Mouse (Mus musculus) megakaryocyte-erythroid progenitor cell, adult 5-6 weeks (primary cell): Measurements from ENCODE around the gene Gm2897. TPM values are rescaled to one million over a fixed set of nuclear protein-coding genes. Genes with fewer than 3 reads are reported as not detected.
"Not testable (repeated sequence)": the region's sequence is repeated elsewhere in the genome, so short reads cannot be mapped to it uniquely, and the experiment has no call there.

Experiments used
- ATAC-seq: replicated peaks from 2 replicates; pipeline ENCODE4 v1.8.0; 2016; ENCODE audit warnings: mild to moderate bottlenecking, inconsistent platforms; ENCODE audit not compliant: severe bottlenecking, poor library complexity, low FRiP score, low TSS enrichment
- total RNA-seq, 2 experiments: library from RNA; stranded (forward) in 1 of 2; stranded (reverse) in 1 of 2; fragments of 200-1000, 215-1000 nt in 1 of 2; fragments of >200 nt in 1 of 2; fragmentation: Nextera tagmentation in 1 of 2; gene quantifications; 2 replicates each; pipeline ENCODE4 v1.2.3; 2014 to 2017

Gm2897 gene
- not detected in 2 replicates for total RNA-seq (2014; fragmentation: Nextera tagmentation)
- total RNA-seq (2017), result not detected in 2 replicates

DNA sequence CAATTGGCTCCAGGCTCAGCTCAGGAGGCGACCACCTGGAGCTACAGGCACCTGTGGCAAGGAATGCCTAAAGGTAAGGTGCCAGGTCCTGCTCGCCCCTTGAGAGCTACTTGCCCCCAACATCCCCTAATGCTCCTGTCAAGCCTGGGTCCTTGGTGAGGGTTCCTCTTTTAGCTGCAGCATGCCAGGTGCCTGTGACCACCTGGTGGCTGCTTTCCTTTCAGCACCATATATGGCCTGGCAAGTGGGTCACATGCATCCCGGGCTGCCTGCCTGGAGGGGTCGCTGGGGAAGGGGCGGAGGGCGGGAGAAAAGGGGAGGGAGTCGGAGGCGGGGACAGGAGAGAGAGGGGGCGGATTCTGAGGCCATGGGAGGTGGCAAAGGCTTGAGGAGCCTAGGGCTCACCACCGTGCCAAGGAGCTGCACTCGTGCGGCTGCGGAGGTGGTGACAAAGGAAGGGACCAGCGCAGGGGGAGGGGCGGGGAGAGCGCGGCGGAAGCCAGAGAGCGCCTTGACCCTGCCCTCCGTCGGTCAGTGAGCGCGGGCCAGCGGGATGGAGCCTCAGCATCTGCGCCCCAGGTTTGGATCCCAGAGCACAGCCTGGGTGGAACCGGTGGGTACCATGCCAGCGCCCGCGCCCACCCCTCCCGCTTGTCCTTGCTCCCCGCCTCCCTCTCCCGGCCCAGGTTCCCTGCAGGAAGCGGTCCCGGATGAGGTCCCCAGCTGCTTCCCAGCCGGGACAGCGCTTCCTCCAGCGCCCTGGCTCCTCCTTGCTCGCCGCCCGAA, at the start of gene Gm2897:
Gene Gm2897 (plus strand): TSS at position 559 of the 786 bp plus-strand sequence.
- ATAC-seq, result not testable (repeated sequence)

DNA sequence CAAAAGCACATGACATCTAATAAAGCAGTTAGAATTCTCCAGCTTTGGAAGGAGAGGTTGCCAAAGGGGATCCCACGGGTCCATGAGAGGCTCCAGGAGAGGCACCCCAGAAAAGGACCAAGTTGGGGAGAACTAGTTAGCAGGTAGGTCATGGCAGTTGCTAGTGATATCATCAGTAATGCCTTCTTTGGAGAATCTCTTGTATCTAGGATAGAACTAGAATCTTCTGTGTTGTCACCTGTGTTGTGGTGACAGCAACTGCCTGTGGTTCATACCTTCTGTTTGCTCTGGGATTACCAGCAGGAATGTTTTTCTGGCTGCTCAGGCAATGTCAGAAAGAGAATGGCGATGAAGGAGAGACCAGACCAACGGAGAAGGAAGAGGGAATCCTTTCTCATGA, 19.4 kb upstream of the Gm2897 start, which contains the start of gene Gm2888:
Gene Gm2888 (plus strand): TSS at position 301 of the 400 bp plus-strand sequence.
- ATAC-seq, result not testable (repeated sequence)

DNA sequence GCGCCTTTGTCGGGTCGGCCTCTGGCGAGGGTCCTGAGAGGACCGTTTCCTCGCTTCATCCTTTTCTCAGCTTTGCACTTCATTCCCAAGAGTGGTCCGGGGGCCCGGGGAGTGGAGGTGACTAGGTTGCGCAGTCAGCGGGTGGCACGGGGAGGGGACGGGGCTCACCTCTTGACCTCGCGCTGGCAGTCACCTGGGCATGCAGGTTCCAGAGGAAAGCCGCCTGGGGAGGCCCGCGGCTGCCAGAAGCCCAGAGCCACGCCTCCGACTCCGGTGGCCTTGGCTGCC, 372 bp downstream of the Gm2897 start:
- ATAC-seq, result not testable (repeated sequence)

DNA sequence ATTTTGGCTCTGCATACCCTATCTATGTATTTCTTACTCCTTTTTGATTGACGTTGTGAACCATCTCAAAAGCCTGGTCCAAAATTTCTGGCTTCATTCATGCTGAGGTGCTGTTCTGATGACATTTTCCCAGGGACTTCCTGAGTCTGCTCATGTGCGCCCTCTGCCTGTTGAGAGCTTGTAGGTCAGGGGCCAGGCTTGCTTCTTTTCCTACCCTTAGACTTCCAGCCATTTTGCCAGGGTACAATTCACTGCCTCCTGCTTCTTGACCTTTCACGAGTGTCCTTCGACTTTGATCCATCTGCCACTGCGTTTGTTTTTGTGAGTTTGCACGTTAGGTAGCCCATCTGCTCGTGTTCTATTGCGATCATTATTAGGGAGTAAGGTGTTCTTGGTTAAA, 1.0 kb downstream of the Gm2897 start:
- not testable (repeated sequence) for ATAC-seq

DNA sequence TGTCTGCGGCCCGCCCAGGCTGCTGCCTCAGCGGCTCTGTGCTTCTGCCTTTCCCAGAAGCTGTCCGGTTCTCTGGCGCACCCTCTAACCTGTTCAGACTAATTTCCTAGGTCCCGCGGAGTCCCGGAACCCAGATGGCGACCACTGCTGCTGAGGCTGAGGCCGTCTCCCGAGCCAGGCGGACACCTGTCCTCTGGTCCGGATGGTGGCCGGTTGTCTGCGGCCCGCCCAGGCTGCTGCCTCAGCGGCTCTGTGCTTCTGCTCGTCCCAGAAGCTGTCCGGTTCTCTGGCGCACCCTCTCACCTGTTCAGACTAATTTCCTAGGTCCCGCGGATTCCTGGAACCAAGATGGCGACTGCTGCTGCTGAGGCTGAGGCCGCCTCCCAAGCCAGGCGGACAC, 67.0 kb downstream of the Gm2897 start:
- not testable (repeated sequence) for ATAC-seq

Other genes with a start within 250 kb of the Gm2897 start
- not detected in 2 replicates for gene Gm2888, start 19.3 kb upstream of the Gm2897 start, total RNA-seq (2014; fragmentation: Nextera tagmentation)
- gene Gm2888, start 19.3 kb upstream of the Gm2897 start, total RNA-seq (2017), result not detected in 2 replicates
- gene Gm10340, start 84.7 kb downstream of the Gm2897 start, total RNA-seq (2014; fragmentation: Nextera tagmentation), result not detected in 2 replicates
- gene Gm10340, start 84.7 kb downstream of the Gm2897 start, total RNA-seq (2017), result not detected in 2 replicates
- not detected in 2 replicates for gene Gm5795, start 139.0 kb downstream of the Gm2897 start, total RNA-seq (2014; fragmentation: Nextera tagmentation)
- gene Gm5795, start 139.0 kb downstream of the Gm2897 start, total RNA-seq (2017), result not detected in 2 replicates
- 2.6 TPM in 1 of 2 replicates, not detected in the other for gene D830030K20Rik, start 159.2 kb downstream of the Gm2897 start, total RNA-seq (2014; fragmentation: Nextera tagmentation)
- gene D830030K20Rik, start 159.2 kb downstream of the Gm2897 start, total RNA-seq (2017), result not detected in 2 replicates